Comparison of ENCODE assay signal across 10 mouse cellular contexts in the genomic region with DNA sequence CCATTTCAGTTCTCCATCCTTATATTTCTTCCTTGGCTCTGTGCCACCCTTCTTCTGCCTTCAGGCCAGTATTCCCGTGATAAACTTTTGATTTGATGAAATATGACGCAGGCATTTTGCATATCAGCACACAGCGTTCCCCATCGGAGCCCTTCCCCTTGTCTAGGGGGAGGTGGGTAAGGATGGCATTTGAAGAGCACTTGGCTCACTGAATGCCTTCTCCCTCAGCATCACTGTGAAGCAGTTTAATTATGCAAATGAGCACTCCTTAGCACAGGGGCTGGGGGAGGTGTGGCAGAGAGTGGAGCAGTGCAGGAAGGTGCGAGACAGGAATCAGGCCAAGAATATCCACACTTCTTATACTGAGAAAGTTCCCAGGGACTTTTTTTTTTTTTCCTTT.
A peak's percentile ranks its signal among the peaks of the same experiment; 100 is the strongest.
DNase-seq lines count a peak whose midpoint lies in the region; ATAC-seq and TF ChIP-seq lines count a peak whose summit lies in the region.
"Had no signal": no experiment of that assay in that cellular context is flagged by ENCODE, and none has a peak within 500 bp of the region (broad histone marks: within the 10 kb centered on the region; RNA-seq: fewer than 3 reads in every experiment).

No protein-coding gene starts in this region.

- 42% methylated on average over 5 of the region's 5 CpGs for WGBS in forebrain, embryonic 12.5 days
- WGBS in hindbrain, postnatal 0 days: 36% methylated on average over 5 of the region's 5 CpGs
- 39% methylated on average over 5 of the region's 5 CpGs for WGBS in neural tube, embryonic 13.5 days

- peaks cover 6% of the 10 kb centered on the region; the same call in 1 of the 2 replicates for H3K4me1 ChIP-seq in forebrain, embryonic 12.5 days
- H3K4me1 ChIP-seq in hindbrain, postnatal 0 days (ENCODE audit: insufficient read depth, low read length): no peaks in the 10 kb centered on the region
- peaks cover 10% of the 10 kb centered on the region; the same call in 1 of the 2 replicates for H3K4me1 ChIP-seq in neural tube, embryonic 13.5 days (replicated peaks)
- H3K4me1 ChIP-seq: embryonic facial prominence, embryonic 15.5 days had no signal

- peak; percentile 0 for DNase-seq in ZHBTc4 (ENCODE audit: low read depth, low spot score)
- peak; percentile 74 for DNase-seq in hindbrain, postnatal 0 days (ENCODE audit: low spot score)
- no peak for DNase-seq in ovary, adult 18-20 months (ENCODE audit: low spot score)
- no peak for DNase-seq in urinary bladder, postnatal 4 days (ENCODE audit: low spot score in 2 of 2)
- no peak for DNase-seq in thymus, adult 18-20 months
- DNase-seq: kidney, adult 8-10 months; lung, postnatal 4 days had no signal

- no peak overlapping the region for H3K4me3 ChIP-seq in forebrain, embryonic 12.5 days (replicated peaks)
- H3K4me3 ChIP-seq in hindbrain, postnatal 0 days (ENCODE audit: low read length): no peak overlapping the region
- H3K4me3 ChIP-seq in neural tube, embryonic 13.5 days: no peak overlapping the region
- H3K4me3 ChIP-seq: embryonic facial prominence, embryonic 15.5 days had no signal

- H3K4me2 ChIP-seq in forebrain, embryonic 12.5 days: no peak overlapping the region
- no peak overlapping the region for H3K4me2 ChIP-seq in hindbrain, postnatal 0 days (ENCODE audit: low read depth, low read length)
- H3K4me2 ChIP-seq in neural tube, embryonic 13.5 days: 0 out of 2 replicates have a peak overlapping the region, but pooled peaks have one; percentile 13
- H3K4me2 ChIP-seq: embryonic facial prominence, embryonic 15.5 days had no signal

- peak; percentile 94 for ATAC-seq in forebrain, embryonic 12.5 days (ENCODE audit: low FRiP score)
- ATAC-seq in hindbrain, postnatal 0 days: peak; percentile 89
- peak; percentile 96 for ATAC-seq in neural tube, embryonic 13.5 days (ENCODE audit: low read depth)

- H3K36me3 ChIP-seq in forebrain, embryonic 12.5 days (replicated peaks): no peaks in the 10 kb centered on the region
- no peaks in the 10 kb centered on the region for H3K36me3 ChIP-seq in hindbrain, postnatal 0 days (ENCODE audit: insufficient read depth, low read length)
- H3K36me3 ChIP-seq in neural tube, embryonic 13.5 days: no peaks in the 10 kb centered on the region
- H3K36me3 ChIP-seq: embryonic facial prominence, embryonic 15.5 days had no signal

- no peak overlapping the region for H3K9ac ChIP-seq in forebrain, embryonic 12.5 days
- H3K9ac ChIP-seq in hindbrain, postnatal 0 days (replicated peaks; ENCODE audit: low read length): no peak overlapping the region
- no peak overlapping the region for H3K9ac ChIP-seq in neural tube, embryonic 13.5 days
- H3K9ac ChIP-seq: embryonic facial prominence, embryonic 15.5 days had no signal

- no peak overlapping the region for H3K27ac ChIP-seq in forebrain, embryonic 12.5 days
- H3K27ac ChIP-seq in hindbrain, postnatal 0 days: no peak overlapping the region
- no peak overlapping the region for H3K27ac ChIP-seq in neural tube, embryonic 13.5 days (replicated peaks)
- H3K27ac ChIP-seq: embryonic facial prominence, embryonic 15.5 days had no signal

- H3K27me3 ChIP-seq in forebrain, embryonic 12.5 days: no peaks in the 10 kb centered on the region
- H3K27me3 ChIP-seq in hindbrain, postnatal 0 days (ENCODE audit: insufficient read depth, low read length): no peaks in the 10 kb centered on the region
- no peaks in the 10 kb centered on the region for H3K27me3 ChIP-seq in neural tube, embryonic 13.5 days
- H3K27me3 ChIP-seq: embryonic facial prominence, embryonic 15.5 days had no signal

- TF ChIP-seq CTCF in hindbrain, postnatal 0 days (IDR thresholded peaks at IDR 0.05; ENCODE audit: low read depth): no peak

- H3K9me3 ChIP-seq in forebrain, embryonic 12.5 days: no peaks in the 10 kb centered on the region
- no peaks in the 10 kb centered on the region for H3K9me3 ChIP-seq in hindbrain, postnatal 0 days (ENCODE audit: low read length)
- no peaks in the 10 kb centered on the region for H3K9me3 ChIP-seq in neural tube, embryonic 13.5 days
- H3K9me3 ChIP-seq: embryonic facial prominence, embryonic 15.5 days had no signal

Comparison
In these comparisons a context has a peak if more than half of its experiments do, and no peak if none do; other contexts are left out.
1. DNase-seq: peak in ZHBTc4 (single experiment) and hindbrain, postnatal 0 days (single experiment); none in ovary, adult 18-20 months (single experiment), urinary bladder, postnatal 4 days (0 of 2) and thymus, adult 18-20 months (0 of 2).
2. Peak in every context shown above with its lines, with median percentiles within 50 percentile points of each other: ATAC-seq.